28 mouse cellular contexts compared by ENCODE assay signal in the genomic region with DNA sequence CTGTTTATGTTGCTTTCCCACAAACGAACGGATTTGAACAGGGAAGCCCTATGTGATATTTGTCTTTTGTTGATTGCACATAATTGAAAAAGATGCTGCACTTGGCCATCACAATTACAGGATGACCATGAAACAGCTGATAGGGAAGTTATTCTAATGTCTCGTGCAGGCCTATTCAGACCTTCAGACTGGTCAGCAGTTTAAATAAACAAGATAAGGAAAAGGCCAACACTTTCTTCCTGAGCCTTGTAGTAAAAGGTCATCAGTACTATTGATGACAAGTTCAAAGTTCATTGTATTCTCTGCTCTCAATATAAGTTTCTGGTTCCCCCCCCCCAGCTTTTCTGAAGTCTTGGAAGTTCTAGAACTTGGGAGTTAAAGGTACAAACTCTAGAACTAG. TPM values are rescaled to one million over a fixed set of nuclear protein-coding genes. Genes with fewer than 3 reads are reported as not detected.
A peak's percentile ranks its signal among the peaks of the same experiment; 100 is the strongest.
DNase-seq lines count a peak whose midpoint lies in the region; ATAC-seq and TF ChIP-seq lines count a peak whose summit lies in the region.
"Had no signal": no experiment of that assay in that cellular context is flagged by ENCODE, and none has a peak within 500 bp of the region (broad histone marks: within the 10 kb centered on the region; RNA-seq: fewer than 3 reads in every experiment).

No protein-coding gene starts in this region.

- peak; percentile 89 for DNase-seq in liver, adult 2 months (ENCODE audit: extremely low read depth, low read depth, low spot score)
- DNase-seq in liver, postnatal 0 days = no peak
- DNase-seq in lung, postnatal 25 days (ENCODE audit: low spot score) = peak; percentile 12
- DNase-seq in lung, adult 18-20 months = no peak
- DNase-seq in limb, embryonic 10.5 days (ENCODE audit: low spot score) = peak; percentile 2
- no peak for DNase-seq in layer of hippocampus, postnatal 25 days (ENCODE audit: extremely low spot score in 1 of 2, low spot score in 1 of 2)
- DNase-seq: adrenal gland, adult 2 months; adrenal gland, postnatal 10 days; adrenal gland, postnatal 25 days; cerebellum, adult 11 months; cerebellum, adult 18-20 months; cerebellum, adult 8-10 months; cerebellum, adult 9-11 months; cerebellum, postnatal 14 days; cerebellum, postnatal 36 days; embryo, embryonic 11 days had no signal

- no peak overlapping the region for H3K4me3 ChIP-seq in liver, adult 2 months (ENCODE audit: insufficient read depth, low read depth, low read length)
- H3K4me3 ChIP-seq in liver, postnatal 0 days (ENCODE audit: low read depth, low read length) = no peak overlapping the region
- H3K4me3 ChIP-seq in limb, embryonic 10.5 days = no peak overlapping the region
- no peak overlapping the region for H3K4me3 ChIP-seq in small intestine, adult 2 months (ENCODE audit: low read depth, low read length)
- H3K4me3 ChIP-seq: embryonic facial prominence, embryonic 13.5 days; embryonic facial prominence, embryonic 15.5 days; erythroblast, embryonic 14.5 days; forebrain, embryonic 10.5 days; forebrain, embryonic 12.5 days had no signal

- no peaks in the 10 kb centered on the region for H3K9me3 ChIP-seq in liver, postnatal 0 days (ENCODE audit: low read length)
- H3K9me3 ChIP-seq in limb, embryonic 10.5 days (replicated peaks) = no peaks in the 10 kb centered on the region
- H3K9me3 ChIP-seq: embryonic facial prominence, embryonic 13.5 days; embryonic facial prominence, embryonic 15.5 days; forebrain, embryonic 10.5 days; forebrain, embryonic 12.5 days had no signal

- no peak for TF ChIP-seq CTCF in liver, adult 2 months (IDR thresholded peaks at IDR 0.05; ENCODE audit: low read depth, low read length)
- no peak for TF ChIP-seq CTCF in liver, postnatal 0 days (IDR thresholded peaks at IDR 0.05; ENCODE audit: low read depth)
- no peak for TF ChIP-seq CTCF in small intestine, adult 2 months (IDR thresholded peaks at IDR 0.05; ENCODE audit: extremely low read depth, insufficient read length, insufficient replicate concordance, low read depth, low read length)

- peak overlapping the region; percentile 55 for H3K27ac ChIP-seq in liver, adult 2 months (replicated peaks; ENCODE audit: insufficient read depth, low read depth, low read length)
- H3K27ac ChIP-seq in liver, postnatal 0 days (ENCODE audit: low read depth) = no peak overlapping the region
- H3K27ac ChIP-seq in limb, embryonic 10.5 days = no peak overlapping the region
- H3K27ac ChIP-seq in small intestine, adult 2 months (ENCODE audit: insufficient read depth, low read depth, low read length) = peak overlapping the region; percentile 61
- H3K27ac ChIP-seq: embryonic facial prominence, embryonic 13.5 days; embryonic facial prominence, embryonic 15.5 days; forebrain, embryonic 10.5 days; forebrain, embryonic 12.5 days had no signal

- H3K27me3 ChIP-seq in liver, adult 2 months (ENCODE audit: control insufficient read depth, insufficient read depth, low read length) = no peaks in the 10 kb centered on the region
- no peaks in the 10 kb centered on the region for H3K27me3 ChIP-seq in liver, postnatal 0 days (ENCODE audit: insufficient read depth, low read length)
- no peaks in the 10 kb centered on the region for H3K27me3 ChIP-seq in limb, embryonic 10.5 days (ENCODE audit: low read depth, poor library complexity, severe bottlenecking)
- no peaks in the 10 kb centered on the region for H3K27me3 ChIP-seq in small intestine, adult 2 months (ENCODE audit: control insufficient read depth, insufficient read depth, low read length)
- H3K27me3 ChIP-seq: embryonic facial prominence, embryonic 15.5 days had no signal

- no peak for ATAC-seq in liver, postnatal 0 days
- ATAC-seq: forebrain, embryonic 14.5 days had no signal

- WGBS in liver, adult 2 months = 6% methylated on average over 3 of the region's 3 CpGs
- 35% methylated on average over 3 of the region's 3 CpGs for WGBS in liver, postnatal 0 days (ENCODE audit: insufficient replicate concordance)
- WGBS in limb, embryonic 10.5 days = 75% methylated on average over 3 of the region's 3 CpGs
- WGBS in small intestine, adult 2 months = 63% methylated on average over 3 of the region's 3 CpGs

- H3K4me1 ChIP-seq in liver, adult 2 months (ENCODE audit: control insufficient read depth, insufficient read depth, low read length) = peaks cover 17% of the 10 kb centered on the region
- H3K4me1 ChIP-seq in liver, postnatal 0 days (ENCODE audit: insufficient read depth) = no peaks in the 10 kb centered on the region
- no peaks in the 10 kb centered on the region for H3K4me1 ChIP-seq in limb, embryonic 10.5 days
- peaks cover 13% of the 10 kb centered on the region; the same call in 1 of the 2 replicates for H3K4me1 ChIP-seq in small intestine, adult 2 months (ENCODE audit: control insufficient read depth, insufficient read depth, insufficient read length, low read length)
- H3K4me1 ChIP-seq: embryonic facial prominence, embryonic 13.5 days; embryonic facial prominence, embryonic 15.5 days; forebrain, embryonic 10.5 days; forebrain, embryonic 12.5 days had no signal

- no peak overlapping the region for H3K4me2 ChIP-seq in liver, postnatal 0 days (ENCODE audit: low read depth, low read length)
- H3K4me2 ChIP-seq: embryonic facial prominence, embryonic 13.5 days; embryonic facial prominence, embryonic 15.5 days; forebrain, embryonic 12.5 days had no signal

- no peak for TF ChIP-seq EP300 in liver, postnatal 0 days (IDR thresholded peaks at IDR 0.05; ENCODE audit: low read depth)

- H3K36me3 ChIP-seq in liver, adult 2 months (ENCODE audit: control insufficient read depth, insufficient read depth, low read length) = no peaks in the 10 kb centered on the region
- no peaks in the 10 kb centered on the region for H3K36me3 ChIP-seq in liver, postnatal 0 days (replicated peaks; ENCODE audit: insufficient read depth, low read length)
- H3K36me3 ChIP-seq in limb, embryonic 10.5 days = no peaks in the 10 kb centered on the region
- H3K36me3 ChIP-seq in small intestine, adult 2 months (ENCODE audit: control insufficient read depth, insufficient read depth, low read length) = no peaks in the 10 kb centered on the region
- H3K36me3 ChIP-seq: embryonic facial prominence, embryonic 13.5 days; embryonic facial prominence, embryonic 15.5 days; forebrain, embryonic 10.5 days; forebrain, embryonic 12.5 days had no signal

- no peak for TF ChIP-seq POLR2A in liver, adult 2 months (IDR thresholded peaks at IDR 0.05; ENCODE audit: extremely low read depth, insufficient read depth, low read length)
- no peak for TF ChIP-seq POLR2A in small intestine, adult 2 months (IDR thresholded peaks at IDR 0.05; ENCODE audit: low read depth, low read length)

- no peaks in the 10 kb centered on the region for H3K79me2 ChIP-seq in liver, adult 2 months (ENCODE audit: control insufficient read depth, insufficient read depth, low read length)

- no peak overlapping the region for H3K9ac ChIP-seq in liver, adult 2 months (ENCODE audit: low read depth, low read length)
- H3K9ac ChIP-seq in liver, postnatal 0 days (replicated peaks) = no peak overlapping the region
- H3K9ac ChIP-seq: embryonic facial prominence, embryonic 13.5 days; embryonic facial prominence, embryonic 15.5 days; forebrain, embryonic 12.5 days had no signal

RNA-seq across cellular contexts. Expression of a gene that starts 10.6 kb away (rescaled TPM):
- total RNA-seq in liver, adult 2 months (2014; rRNA removed) = 300 and 328 TPM in 2 replicates
- 92.9 and 108 TPM in 2 replicates for polyA plus RNA-seq in liver, adult 2 months (2012; rRNA removed)
- polyA plus RNA-seq in liver, postnatal 0 days (2015; fragmentation: Nextera tagmentation; extraction: Ambion mirVana) = 50.3 and 50.8 TPM in 2 replicates
- 103 and 121 TPM in 2 replicates for polyA plus RNA-seq in limb, embryonic 10.5 days (2016; fragmentation: Nextera tagmentation; extraction: Ambion mirVana)
- 16.9 and 134 TPM in 2 replicates for polyA plus RNA-seq in small intestine, adult 2 months (2012; rRNA removed)
- total RNA-seq in layer of hippocampus, postnatal 25 days (2021) = 10 to 100 TPM; 53.3 to 59.2 TPM

RNA-seq across cellular contexts. Expression of a gene that starts 29.1 kb away (rescaled TPM):
- not detected in 2 replicates for total RNA-seq in liver, adult 2 months (2014; rRNA removed)
- polyA plus RNA-seq in liver, adult 2 months (2012; rRNA removed) = not detected in 2 replicates
- polyA plus RNA-seq in liver, postnatal 0 days (2015; fragmentation: Nextera tagmentation; extraction: Ambion mirVana) = not detected in 2 replicates
- not detected in 2 replicates for polyA plus RNA-seq in limb, embryonic 10.5 days (2016; fragmentation: Nextera tagmentation; extraction: Ambion mirVana)
- polyA plus RNA-seq in small intestine, adult 2 months (2012; rRNA removed) = not detected in 2 replicates
- under 1 TPM; 0.49 to 0.94 TPM for total RNA-seq in layer of hippocampus, postnatal 25 days (2021)
- total RNA-seq: adrenal gland, adult 2 months; adrenal gland, postnatal 10 days; adrenal gland, postnatal 25 days; adrenal gland, postnatal 4 days; common myeloid progenitor, adult 5-6 weeks; ES-E14; MEL had no signal
- polyA plus RNA-seq: adrenal gland, adult 2 months; C2C12; embryonic facial prominence, embryonic 13.5 days; erythroblast, embryonic 14.5 days; forebrain, embryonic 12.5 days; forebrain, embryonic 14.5 days had no signal

RNA-seq across cellular contexts. Expression of a gene that starts 32.6 kb away (rescaled TPM):
- 640 and 691 TPM in 2 replicates for total RNA-seq in liver, adult 2 months (2014; rRNA removed)
- polyA plus RNA-seq in liver, adult 2 months (2012; rRNA removed) = 491 and 636 TPM in 2 replicates
- polyA plus RNA-seq in liver, postnatal 0 days (2015; fragmentation: Nextera tagmentation; extraction: Ambion mirVana) = 202 and 206 TPM in 2 replicates
- polyA plus RNA-seq in limb, embryonic 10.5 days (2016; fragmentation: Nextera tagmentation; extraction: Ambion mirVana) = 129 and 133 TPM in 2 replicates
- polyA plus RNA-seq in small intestine, adult 2 months (2012; rRNA removed) = 47.2 and 84.8 TPM in 2 replicates
- 100 to 1,000 TPM; 119 to 140 TPM for total RNA-seq in layer of hippocampus, postnatal 25 days (2021)

RNA-seq across cellular contexts. Expression of a gene that starts 37.4 kb away (rescaled TPM):
- total RNA-seq in liver, adult 2 months (2014; rRNA removed) = 27.2 and 39.1 TPM in 2 replicates
- polyA plus RNA-seq in liver, adult 2 months (2012; rRNA removed) = 43.3 and 44.8 TPM in 2 replicates
- 70.5 and 72.2 TPM in 2 replicates for polyA plus RNA-seq in liver, postnatal 0 days (2015; fragmentation: Nextera tagmentation; extraction: Ambion mirVana)
- 314 and 323 TPM in 2 replicates for polyA plus RNA-seq in limb, embryonic 10.5 days (2016; fragmentation: Nextera tagmentation; extraction: Ambion mirVana)
- polyA plus RNA-seq in small intestine, adult 2 months (2012; rRNA removed) = 39.5 and 81.3 TPM in 2 replicates
- 100 to 1,000 TPM in 1 of 2 experiments, 10 to 100 TPM in 1; 99.3 to 110 TPM for total RNA-seq in layer of hippocampus, postnatal 25 days (2021)

Comparison
In these comparisons a context has a peak if more than half of its experiments do, and no peak if none do; other contexts are left out.
1. DNase-seq: peak in liver, adult 2 months (single experiment), lung, postnatal 25 days (single experiment) and limb, embryonic 10.5 days (single experiment); none in liver, postnatal 0 days (single experiment), lung, adult 18-20 months (0 of 2) and layer of hippocampus, postnatal 25 days (0 of 2).
2. H3K27ac ChIP-seq: peak in liver, adult 2 months (single experiment) and small intestine, adult 2 months (single experiment); none in liver, postnatal 0 days (single experiment) and limb, embryonic 10.5 days (single experiment).